Mouse (Mus musculus): ENCODE results near the gene Ttf2. TPM values are rescaled to one million over a fixed set of nuclear protein-coding genes. Genes with fewer than 3 reads are reported as not detected.
A peak's percentile ranks its signal among the peaks of the same experiment; 100 is the strongest.

Ttf2 gene
- polyA plus RNA-seq, 1 experiment from 2014 or later, result 15.7 TPM

DNA sequence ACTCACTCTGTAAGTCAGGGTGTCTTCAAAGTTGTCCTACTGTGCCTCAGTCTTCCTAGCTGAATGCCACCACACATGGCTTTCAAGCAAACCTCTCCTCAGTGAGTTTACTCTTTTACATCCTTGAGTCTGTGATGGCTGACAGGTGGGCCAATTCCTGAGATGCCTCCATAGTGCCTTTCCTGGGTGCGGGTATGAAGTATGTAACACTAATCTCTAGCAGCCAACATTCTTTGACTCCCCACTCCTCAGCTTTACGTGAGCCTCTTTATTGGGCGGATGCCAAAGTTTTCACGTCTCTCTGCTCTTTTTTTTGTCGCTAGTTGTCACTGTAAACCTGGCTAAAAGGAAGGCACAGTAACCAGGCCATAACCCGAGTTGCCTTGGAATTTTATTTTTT is 35.9 kb upstream of the Ttf2 start:
- Histone ChIP-seq H3K36me3 (peaks cover 4% of the 10 kb centered on the region; the same call in 1 of the 2 replicates), H3K9me3 (replicated peaks) (no peaks in the 10 kb centered on the region), H3K27ac (ENCODE audit: poor library complexity, severe bottlenecking) (no peak overlapping the region), H3K27me3 (replicated peaks) (no peaks in the 10 kb centered on the region), H3K4me3 (no peak overlapping the region), H3K4me1 (replicated peaks) (peaks cover 14% of the 10 kb centered on the region), H3K4me2 (no peak overlapping the region), H3K9ac (no peak overlapping the region)
- no peak for ATAC-seq (ENCODE audit: insufficient number of reproducible peaks, low FRiP score)
- WGBS, result 60% methylated on average over 6 of the region's 6 CpGs

- Histone ChIP-seq H3K9ac (no peak overlapping the region), H3K4me2 (no peak overlapping the region), H3K4me3 (no peak overlapping the region), H3K9me3 (replicated peaks) (no peaks in the 10 kb centered on the region), H3K4me1 (replicated peaks) (peaks cover 18% of the 10 kb centered on the region), H3K36me3 (peaks cover 4% of the 10 kb centered on the region; the same call in 1 of the 2 replicates), H3K27me3 (replicated peaks) (no peaks in the 10 kb centered on the region), H3K27ac (ENCODE audit: poor library complexity, severe bottlenecking) (no peak overlapping the region)
- 82% methylated on average over 15 of the region's 15 CpGs for WGBS
- ATAC-seq (ENCODE audit: insufficient number of reproducible peaks, low FRiP score), result no peak
Measured at GRCm38 (mm10) chr3:101003575-101004356, 34.3 kb upstream of the Ttf2 start.

- Histone ChIP-seq H3K4me2 (no peak overlapping the region), H3K36me3 (peaks cover 4% of the 10 kb centered on the region; the same call in 1 of the 2 replicates), H3K4me3 (no peak overlapping the region), H3K9me3 (replicated peaks) (no peaks in the 10 kb centered on the region), H3K9ac (no peak overlapping the region), H3K27me3 (replicated peaks) (no peaks in the 10 kb centered on the region), H3K27ac (ENCODE audit: poor library complexity, severe bottlenecking) (no peak overlapping the region), H3K4me1 (replicated peaks) (peaks cover 15% of the 10 kb centered on the region)
- 23% methylated on average over 2 of the region's 2 CpGs for WGBS
- ATAC-seq (ENCODE audit: insufficient number of reproducible peaks, low FRiP score), result no peak
Measured at GRCm38 (mm10) chr3:100999732-101000131, 30.3 kb upstream of the Ttf2 start.

DNA sequence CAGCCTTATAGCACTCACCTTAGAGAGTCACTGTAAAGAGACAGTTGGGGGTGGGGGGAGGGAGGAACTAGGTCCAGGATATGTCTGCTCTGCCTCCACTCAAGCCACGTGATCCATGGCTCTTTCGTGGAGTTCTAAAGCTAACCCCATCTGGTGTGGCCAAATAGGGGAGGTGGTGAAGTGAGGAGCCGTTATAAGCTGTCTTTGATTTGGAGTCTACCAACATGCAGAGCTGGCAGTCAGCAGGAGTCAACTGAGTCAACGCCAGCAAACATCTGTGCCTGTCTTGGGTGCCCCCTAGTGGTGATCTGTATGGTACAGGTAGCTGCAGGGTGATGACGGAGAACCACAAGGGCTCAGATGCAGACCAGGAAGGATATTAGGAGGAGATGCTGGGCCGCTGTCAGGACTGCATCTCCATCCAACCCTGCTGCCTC is 29.5 kb upstream of the Ttf2 start:
- Histone ChIP-seq H3K9ac (no peak overlapping the region), H3K27ac (ENCODE audit: poor library complexity, severe bottlenecking) (no peak overlapping the region), H3K9me3 (replicated peaks) (no peaks in the 10 kb centered on the region), H3K4me2 (no peak overlapping the region), H3K4me1 (replicated peaks) (peaks cover 15% of the 10 kb centered on the region), H3K36me3 (peaks cover 4% of the 10 kb centered on the region; the same call in 1 of the 2 replicates), H3K4me3 (no peak overlapping the region), H3K27me3 (replicated peaks) (no peaks in the 10 kb centered on the region)
- ATAC-seq (ENCODE audit: insufficient number of reproducible peaks, low FRiP score), result 0 out of 2 replicates have a peak, but pooled peaks have one; percentile 39
- 13% methylated on average over 6 of the region's 6 CpGs for WGBS

DNA sequence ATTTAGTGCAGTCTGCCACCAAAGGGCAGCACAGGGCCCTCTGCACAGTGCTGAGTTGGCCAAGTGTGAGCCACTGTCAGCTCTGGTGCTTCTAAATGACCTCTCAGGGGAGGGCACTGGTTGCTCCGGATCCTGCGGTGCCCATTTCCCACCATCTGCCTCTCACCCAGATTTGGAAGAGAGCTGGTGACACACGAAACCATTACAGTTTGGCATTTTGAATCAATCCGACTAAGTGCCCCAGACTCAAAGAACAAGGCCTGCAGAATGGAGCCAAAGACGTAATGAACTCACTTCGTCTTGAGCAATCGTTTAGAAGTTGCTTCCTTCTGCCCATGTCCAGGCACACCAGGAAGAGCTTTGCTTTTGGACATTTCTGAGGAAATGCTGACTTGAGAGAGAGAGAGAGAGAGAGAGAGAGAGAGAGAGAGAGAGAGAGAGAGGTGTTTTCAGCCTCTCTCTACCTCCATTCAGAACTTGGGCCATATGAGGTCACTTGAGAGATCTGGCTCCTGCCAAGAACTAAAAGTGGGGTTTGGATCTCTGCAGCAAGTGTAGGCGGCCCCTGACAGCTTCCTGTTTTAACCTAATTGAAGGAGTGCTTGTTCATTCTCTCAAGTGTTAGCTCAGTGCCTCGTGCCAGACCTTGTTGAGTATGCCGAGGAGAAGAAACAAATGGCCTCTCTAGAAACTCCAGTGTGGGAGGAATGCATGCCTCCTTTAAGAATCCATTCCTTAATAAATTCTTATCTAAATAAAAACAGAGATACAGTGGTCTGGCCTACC is 28.5 kb upstream of the Ttf2 start:
- 61% methylated on average over 10 of the region's 10 CpGs for WGBS
- no peaks in the 10 kb centered on the region for H3K36me3 ChIP-seq
- H3K9me3 ChIP-seq (replicated peaks), result no peaks in the 10 kb centered on the region
- H3K9ac ChIP-seq, result no peak overlapping the region
- peaks cover 23% of the 10 kb centered on the region for H3K4me1 ChIP-seq (replicated peaks)
- no peak overlapping the region for H3K4me2 ChIP-seq
- no peaks in the 10 kb centered on the region for H3K27me3 ChIP-seq (replicated peaks)
- ATAC-seq (ENCODE audit: insufficient number of reproducible peaks, low FRiP score), result no peak
- H3K27ac ChIP-seq (ENCODE audit: poor library complexity, severe bottlenecking), result peak overlapping the region; percentile 13; the same call in 1 of the 2 replicates
- H3K4me3 ChIP-seq, result no peak overlapping the region

DNA sequence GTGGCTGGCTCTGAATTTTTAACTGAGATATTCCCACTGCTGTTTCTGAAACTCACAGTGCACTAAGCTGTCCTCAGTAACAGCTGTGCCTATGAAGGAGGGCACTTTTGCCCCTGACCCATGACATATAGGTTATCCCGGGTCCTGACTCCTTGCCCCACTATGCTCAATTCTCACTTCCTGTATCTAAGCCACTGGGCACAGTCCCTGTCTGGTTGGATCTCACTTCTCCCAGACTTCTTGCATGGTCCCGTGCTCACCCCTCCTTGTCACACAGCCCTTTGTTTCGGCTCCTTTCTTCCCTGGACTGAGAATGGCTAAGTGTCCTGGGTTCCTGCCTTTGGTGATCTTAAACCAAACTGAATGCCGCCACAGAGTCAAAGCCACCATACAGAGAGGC is 24.8 kb upstream of the Ttf2 start:
- Histone ChIP-seq H3K9ac (no peak overlapping the region), H3K4me2 (no peak overlapping the region), H3K27ac (ENCODE audit: poor library complexity, severe bottlenecking) (no peak overlapping the region)

GRCm38 (mm10) chr3:100993718-100994117 is 24.3 kb upstream of the Ttf2 start:
- H3K4me3 ChIP-seq, result no peak overlapping the region
- no peak overlapping the region for H3K4me2 ChIP-seq
- no peaks in the 10 kb centered on the region for H3K27me3 ChIP-seq (replicated peaks)
- H3K9ac ChIP-seq, result no peak overlapping the region
- 47% methylated on average over 15 of the region's 15 CpGs for WGBS
- no peak for ATAC-seq (ENCODE audit: insufficient number of reproducible peaks, low FRiP score)
- no peaks in the 10 kb centered on the region for H3K36me3 ChIP-seq
- H3K9me3 ChIP-seq (replicated peaks), result no peaks in the 10 kb centered on the region
- H3K27ac ChIP-seq (ENCODE audit: poor library complexity, severe bottlenecking), result no peak overlapping the region
- H3K4me1 ChIP-seq (replicated peaks), result peaks cover 20% of the 10 kb centered on the region

More for the DNA sequence above, 24.8 kb upstream of the Ttf2 start:
- no peaks in the 10 kb centered on the region for H3K27me3 ChIP-seq (replicated peaks)
- H3K36me3 ChIP-seq, result no peaks in the 10 kb centered on the region
- 78% methylated on average over 4 of the region's 4 CpGs for WGBS
- no peak for ATAC-seq (ENCODE audit: insufficient number of reproducible peaks, low FRiP score)
- H3K9me3 ChIP-seq (replicated peaks), result no peaks in the 10 kb centered on the region
- H3K4me1 ChIP-seq (replicated peaks), result peaks cover 23% of the 10 kb centered on the region
- H3K4me3 ChIP-seq, result no peak overlapping the region

GRCm38 (mm10) chr3:100993158-100993557 is 23.7 kb upstream of the Ttf2 start:
- no peak overlapping the region for H3K4me3 ChIP-seq
- no peaks in the 10 kb centered on the region for H3K27me3 ChIP-seq (replicated peaks)
- peaks cover 16% of the 10 kb centered on the region for H3K4me1 ChIP-seq (replicated peaks)
- no peaks in the 10 kb centered on the region for H3K9me3 ChIP-seq (replicated peaks)
- no peak overlapping the region for H3K27ac ChIP-seq (ENCODE audit: poor library complexity, severe bottlenecking)
- WGBS, result 65% methylated on average over 7 of the region's 7 CpGs
- ATAC-seq (ENCODE audit: insufficient number of reproducible peaks, low FRiP score), result no peak
- H3K36me3 ChIP-seq, result no peaks in the 10 kb centered on the region
- H3K9ac ChIP-seq, result no peak overlapping the region
- H3K4me2 ChIP-seq, result no peak overlapping the region

DNA sequence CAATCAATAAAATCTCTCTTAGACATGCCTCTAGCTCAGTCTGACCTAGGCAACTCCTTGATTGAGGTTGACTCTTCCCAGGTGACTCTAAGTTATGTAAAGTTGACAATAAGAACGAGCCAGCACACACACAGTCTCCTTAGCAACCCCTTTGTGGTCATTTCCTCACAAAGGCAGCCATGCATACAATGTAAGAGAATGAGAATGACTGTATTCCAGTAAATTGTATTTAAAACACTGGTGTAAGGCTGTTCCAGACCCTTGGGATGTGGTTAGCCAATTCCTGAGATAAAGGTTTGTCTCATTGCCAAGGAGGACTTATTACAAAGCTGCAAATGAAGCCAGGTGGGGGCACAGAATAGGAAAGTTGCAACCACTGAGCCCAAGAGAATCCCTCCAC is 20.8 kb upstream of the Ttf2 start:
- WGBS, result 59% methylated on average over 1 of the region's 1 CpGs
- ATAC-seq (ENCODE audit: insufficient number of reproducible peaks, low FRiP score), result no peak
- no peak overlapping the region for H3K27ac ChIP-seq (ENCODE audit: poor library complexity, severe bottlenecking)
- peaks cover 8% of the 10 kb centered on the region for H3K4me1 ChIP-seq (replicated peaks)
- no peak overlapping the region for H3K4me2 ChIP-seq
- no peak overlapping the region for H3K4me3 ChIP-seq
- H3K9me3 ChIP-seq (replicated peaks), result no peaks in the 10 kb centered on the region
- no peak overlapping the region for H3K9ac ChIP-seq
- no peaks in the 10 kb centered on the region for H3K27me3 ChIP-seq (replicated peaks)
- H3K36me3 ChIP-seq, result no peaks in the 10 kb centered on the region

GRCm38 (mm10) chr3:100989417-100989816 is 20.0 kb upstream of the Ttf2 start:
- H3K9ac ChIP-seq, result no peak overlapping the region
- H3K9me3 ChIP-seq (replicated peaks), result no peaks in the 10 kb centered on the region
- no peak overlapping the region for H3K4me3 ChIP-seq
- no peak for ATAC-seq (ENCODE audit: insufficient number of reproducible peaks, low FRiP score)
- peaks cover 13% of the 10 kb centered on the region for H3K4me1 ChIP-seq (replicated peaks)
- no peak overlapping the region for H3K4me2 ChIP-seq
- H3K36me3 ChIP-seq, result no peaks in the 10 kb centered on the region
- WGBS, result 68% methylated on average over 12 of the region's 12 CpGs
- no peak overlapping the region for H3K27ac ChIP-seq (ENCODE audit: poor library complexity, severe bottlenecking)
- H3K27me3 ChIP-seq (replicated peaks), result no peaks in the 10 kb centered on the region

- no peak overlapping the region for H3K4me2 ChIP-seq
- 69% methylated on average over 8 of the region's 8 CpGs for WGBS
- no peaks in the 10 kb centered on the region for H3K9me3 ChIP-seq (replicated peaks)
- no peak overlapping the region for H3K27ac ChIP-seq (ENCODE audit: poor library complexity, severe bottlenecking)
- H3K9ac ChIP-seq, result no peak overlapping the region
- H3K27me3 ChIP-seq (replicated peaks), result no peaks in the 10 kb centered on the region
- no peaks in the 10 kb centered on the region for H3K36me3 ChIP-seq
- H3K4me1 ChIP-seq (replicated peaks), result no peaks in the 10 kb centered on the region
- no peak for ATAC-seq (ENCODE audit: insufficient number of reproducible peaks, low FRiP score)
- no peak overlapping the region for H3K4me3 ChIP-seq
Measured at GRCm38 (mm10) chr3:100979290-100979689, 9.8 kb upstream of the Ttf2 start.
